Mouse (Mus musculus): Measurements from ENCODE around the gene Ear1.
"Not testable (repeated sequence)": the region's sequence is repeated elsewhere in the genome, so short reads cannot be mapped to it uniquely, and the experiment has no call there.

GRCm38 (mm10) chr14:43860522-43860921 is 14.8 kb downstream of the Ear1 start:
- not testable (repeated sequence) for TF ChIP-seq CTCF (IDR thresholded peaks at IDR 0.05; ENCODE audit: borderline replicate concordance, insufficient read depth, low read depth, low read length); POLR2A (IDR thresholded peaks at IDR 0.05; ENCODE audit: borderline replicate concordance, insufficient read depth, low read length)

Data from cerebellum, adult 2 months (tissue).